Mouse (Mus musculus): ENCODE measurements around the gene Cfap61. TPM values are rescaled to one million over a fixed set of nuclear protein-coding genes. Genes with fewer than 3 reads are reported as not detected.

The Cfap61 gene
- total and polyA plus RNA-seq, 3 experiments = 0.13 TPM; not detected in 2

- H3K79me2 ChIP-seq (ENCODE audit: control insufficient read depth, insufficient read depth, low read length, poor library complexity) = no peaks in the 10 kb centered on the region
- H3K4me3 ChIP-seq (ENCODE audit: control insufficient read depth in 1 of 2, insufficient read depth in 1 of 2, low read depth in 2 of 2, low read length in 2 of 2) = no peak overlapping the region
- no peak overlapping the region for H3K27ac ChIP-seq (ENCODE audit: control insufficient read depth, low read depth, low read length)
- TF ChIP-seq SMC3 (IDR thresholded peaks at IDR 0.05; ENCODE audit: low read depth, low read length) (no peak), EP300 (IDR thresholded peaks at IDR 0.05; ENCODE audit: low read depth in 1 of 2, low read length in 2 of 2) (no peak), HCFC1 (IDR thresholded peaks at IDR 0.05; ENCODE audit: low read depth, low read length) (no peak), GABPA (IDR thresholded peaks at IDR 0.05; ENCODE audit: low read depth, low read length) (no peak), TAL1 (IDR thresholded peaks at IDR 0.05; ENCODE audit: low read length) (no peak), MYB (IDR thresholded peaks at IDR 0.05; ENCODE audit: low read depth, low read length) (no peak), ZMIZ1 (IDR thresholded peaks at IDR 0.05; ENCODE audit: low read depth, low read length) (no peak), CHD2 (IDR thresholded peaks at IDR 0.05; ENCODE audit: low read length) (no peak), JUND (IDR thresholded peaks at IDR 0.05; ENCODE audit: low read depth, low read length) (no peak), KAT2A (conservative IDR thresholded peaks at IDR 0.05; ENCODE audit: low read depth, low read length) (no peak), TBP (IDR thresholded peaks at IDR 0.05; ENCODE audit: low read depth, low read length) (no peak)
- no peaks in the 10 kb centered on the region for H3K36me3 ChIP-seq (ENCODE audit: control insufficient read depth in 1 of 2, insufficient read depth in 2 of 2, low read length in 2 of 2)
- DNase-seq (ENCODE audit: low read depth, low spot score) = no peak
- no peak overlapping the region for H3K9ac ChIP-seq (ENCODE audit: control insufficient read depth, low read depth, low read length, poor library complexity, severe bottlenecking)
- no peaks in the 10 kb centered on the region for H3K9me3 ChIP-seq (replicated peaks; ENCODE audit: insufficient read depth, low read length)
- no peaks in the 10 kb centered on the region for H3K27me3 ChIP-seq (ENCODE audit: control insufficient read depth in 1 of 2, insufficient read depth in 2 of 2, low read length in 2 of 2)
- no peaks in the 10 kb centered on the region for H3K4me1 ChIP-seq (ENCODE audit: control insufficient read depth in 1 of 2, insufficient read depth in 2 of 2, low read length in 2 of 2)
Observed at GRCm38 (mm10) chr2:146117915-146118403, 183.4 kb downstream of the Cfap61 start.

GRCm38 (mm10) chr2:146121551-146121950, 187.0 kb downstream of the Cfap61 start:
- Histone ChIP-seq H3K9ac (ENCODE audit: control insufficient read depth, low read depth, low read length, poor library complexity, severe bottlenecking) (no peak overlapping the region), H3K27ac (ENCODE audit: control insufficient read depth, low read depth, low read length) (no peak overlapping the region), H3K27me3 (ENCODE audit: control insufficient read depth in 1 of 2, insufficient read depth in 2 of 2, low read length in 2 of 2) (no peaks in the 10 kb centered on the region), H3K4me1 (ENCODE audit: control insufficient read depth in 1 of 2, insufficient read depth in 2 of 2, low read length in 2 of 2) (no peaks in the 10 kb centered on the region), H3K36me3 (ENCODE audit: control insufficient read depth in 1 of 2, insufficient read depth in 2 of 2, low read length in 2 of 2) (no peaks in the 10 kb centered on the region), H3K9me3 (replicated peaks; ENCODE audit: insufficient read depth, low read length) (no peaks in the 10 kb centered on the region), H3K4me3 (ENCODE audit: control insufficient read depth in 1 of 2, insufficient read depth in 1 of 2, low read depth in 2 of 2, low read length in 2 of 2) (no peak overlapping the region), H3K79me2 (ENCODE audit: control insufficient read depth, insufficient read depth, low read length, poor library complexity) (no peaks in the 10 kb centered on the region)
- DNase-seq (ENCODE audit: low read depth, low spot score) = no peak
- no peak for TF ChIP-seq ZKSCAN1 (IDR thresholded peaks at IDR 0.05; ENCODE audit: low read depth, low read length)
- no peak for TF ChIP-seq CTCF (IDR thresholded peaks at IDR 0.05 in 2 of 3, conservative IDR thresholded peaks at IDR 0.05 in 1 of 3; ENCODE audit: control insufficient read depth in 1 of 3, insufficient read depth in 1 of 3, low read depth in 2 of 3, low read length in 3 of 3, poor library complexity in 1 of 3, severe bottlenecking in 1 of 3)
- no peak for TF ChIP-seq USF2 (IDR thresholded peaks at IDR 0.05; ENCODE audit: borderline replicate concordance in 1 of 2, insufficient read depth in 1 of 2, low read depth in 1 of 2, low read length in 2 of 2)
- no peak for TF ChIP-seq ZC3H11A (IDR thresholded peaks at IDR 0.05; ENCODE audit: low read depth, low read length)

GRCm38 (mm10) chr2:146125129-146125528, 190.5 kb downstream of the Cfap61 start:
- Histone ChIP-seq H3K36me3 (ENCODE audit: control insufficient read depth in 1 of 2, insufficient read depth in 2 of 2, low read length in 2 of 2) (no peaks in the 10 kb centered on the region), H3K4me1 (ENCODE audit: control insufficient read depth in 1 of 2, insufficient read depth in 2 of 2, low read length in 2 of 2) (no peaks in the 10 kb centered on the region), H3K9me3 (replicated peaks; ENCODE audit: insufficient read depth, low read length) (no peaks in the 10 kb centered on the region), H3K9ac (ENCODE audit: control insufficient read depth, low read depth, low read length, poor library complexity, severe bottlenecking) (no peak overlapping the region), H3K27ac (ENCODE audit: control insufficient read depth, low read depth, low read length) (no peak overlapping the region), H3K27me3 (ENCODE audit: control insufficient read depth in 1 of 2, insufficient read depth in 2 of 2, low read length in 2 of 2) (no peaks in the 10 kb centered on the region; a peak in 1 of 4 replicates), H3K79me2 (ENCODE audit: control insufficient read depth, insufficient read depth, low read length, poor library complexity) (no peaks in the 10 kb centered on the region), H3K4me3 (ENCODE audit: control insufficient read depth in 1 of 2, insufficient read depth in 1 of 2, low read depth in 2 of 2, low read length in 2 of 2) (no peak overlapping the region)
- TF ChIP-seq BHLHE40 (IDR thresholded peaks at IDR 0.05; ENCODE audit: borderline replicate concordance, low read depth, low read length) (no peak), MEF2A (IDR thresholded peaks at IDR 0.05; ENCODE audit: extremely low read depth, insufficient replicate concordance, low read depth, low read length, poor library complexity, severe bottlenecking) (no peak), POLR2A (IDR thresholded peaks at IDR 0.05; ENCODE audit: control insufficient read depth in 1 of 2, insufficient read depth in 1 of 2, low read depth in 1 of 2, low read length in 2 of 2, poor library complexity in 1 of 2) (no peak), GABPA (IDR thresholded peaks at IDR 0.05; ENCODE audit: low read depth, low read length) (no peak), RAD21 (IDR thresholded peaks at IDR 0.05; ENCODE audit: low read depth, low read length) (no peak), SIN3A (IDR thresholded peaks at IDR 0.05; ENCODE audit: low read length) (no peak), MAFK (IDR thresholded peaks at IDR 0.05; ENCODE audit: borderline replicate concordance, low read depth, low read length) (no peak), ELF1 (IDR thresholded peaks at IDR 0.05; ENCODE audit: low read depth, low read length) (no peak), SMC3 (IDR thresholded peaks at IDR 0.05; ENCODE audit: low read depth, low read length) (no peak), JUND (IDR thresholded peaks at IDR 0.05; ENCODE audit: low read depth, low read length) (no peak), TAL1 (IDR thresholded peaks at IDR 0.05; ENCODE audit: low read length) (no peak), CHD1 (IDR thresholded peaks at IDR 0.05; ENCODE audit: low read depth, low read length) (no peak), CHD2 (IDR thresholded peaks at IDR 0.05; ENCODE audit: low read length) (no peak), MYB (IDR thresholded peaks at IDR 0.05; ENCODE audit: low read depth, low read length) (no peak), TCF12 (IDR thresholded peaks at IDR 0.05; ENCODE audit: low read depth, low read length) (no peak)
- DNase-seq (ENCODE audit: low read depth, low spot score) = no peak

All from MEL (cell line).